Mouse (Mus musculus): ENCODE results near the gene Defb45.
A peak's percentile ranks its signal among the peaks of the same experiment; 100 is the strongest.

Defb45 gene

GRCm38 (mm10) chr2:152604057-152604456, 4.9 kb upstream of the Defb45 start, which contains the start of gene Defb36:
TSS of gene Defb36 (plus strand) at chr2:152604327.
- DNase-seq: peak; percentile 20 to 53

- DNase-seq: no peak
Measured at GRCm38 (mm10) chr2:152601275-152601960, 2.2 kb upstream of the Defb45 start.

- DNase-seq: no peak
Measured at GRCm38 (mm10) chr2:152600076-152600475, 877 bp upstream of the Defb45 start.

- DNase-seq: no peak
Measured at GRCm38 (mm10) chr2:152589021-152589420, 10.2 kb downstream of the Defb45 start.

GRCm38 (mm10) chr2:152588450-152588849, 10.7 kb downstream of the Defb45 start:
- no peak for DNase-seq

- peak; percentile 13 to 33 for DNase-seq
Measured at GRCm38 (mm10) chr2:152586926-152587560, 12.2 kb downstream of the Defb45 start.

- DNase-seq: no peak
Measured at GRCm38 (mm10) chr2:152580612-152581011, 18.6 kb downstream of the Defb45 start.

- no peak for DNase-seq
Measured at GRCm38 (mm10) chr2:152580107-152580506, 19.1 kb downstream of the Defb45 start, which contains the start of gene Defb19. TSS of gene Defb19 (minus strand) at chr2:152580312.

- DNase-seq: no peak
Measured at GRCm38 (mm10) chr2:152573484-152573883, 25.7 kb downstream of the Defb45 start.

GRCm38 (mm10) chr2:152572114-152572794, 26.9 kb downstream of the Defb45 start, which contains the start of gene Defb21:
TSS of gene Defb21 (plus strand) at chr2:152572744.
- DNase-seq: peak; percentile 14 to 58

GRCm38 (mm10) chr2:152570313-152570712, 28.9 kb downstream of the Defb45 start:
- DNase-seq: no peak

GRCm38 (mm10) chr2:152569881-152570280, 29.3 kb downstream of the Defb45 start:
- DNase-seq: no peak

GRCm38 (mm10) chr2:152569038-152569437, 30.2 kb downstream of the Defb45 start, which contains the start of gene Gm17416:
TSS of gene Gm17416 (plus strand) at chr2:152569338.
- DNase-seq: no peak

GRCm38 (mm10) chr2:152556655-152557054, 42.5 kb downstream of the Defb45 start:
- no peak for DNase-seq

GRCm38 (mm10) chr2:152553774-152554423, 45.3 kb downstream of the Defb45 start:
- DNase-seq: peak; percentile 72 to 77

- no peak for DNase-seq
Measured at GRCm38 (mm10) chr2:152548124-152548523, 51.1 kb downstream of the Defb45 start.

GRCm38 (mm10) chr2:152544691-152545090, 54.5 kb downstream of the Defb45 start:
- peak; percentile 67 to 74 for DNase-seq

- no peak for DNase-seq
Measured at GRCm38 (mm10) chr2:152543478-152543877, 55.7 kb downstream of the Defb45 start.
